Mouse (Mus musculus) neural tube, embryonic 15.5 days (tissue): ENCODE measurements at regions not wholly inside any gene's neighbourhood (a gene's known extent, or its start where the extent isn't known, plus 50 kb on each side); places are given as distances from the start of the nearest gene placed in this dataset.
"Not testable (repeated sequence)": the region's sequence is repeated elsewhere in the genome, so short reads cannot be mapped to it uniquely, and the experiment has no call there.

Source experiments
- ATAC-seq: fragments of 200-750 bp; cut with Nextera tagmentation; 2 replicates; pipeline ENCODE4 v1.8.0; 2017; ENCODE audit warnings: mild to moderate bottlenecking, moderate TSS enrichment, moderate library complexity; ENCODE audit not compliant: low FRiP score
- H3K27ac ChIP-seq: fragments of 300-500 bp; sonication (generic); replicated peaks from 2 replicates; pipeline ENCODE4 v1.5.1; 2015; ENCODE audit warnings: mild to moderate bottlenecking, inconsistent platforms
- H3K27me3 ChIP-seq: fragments of 300-500 bp; sonication (generic); replicated peaks from 2 replicates; pipeline ENCODE4 v1.6.1; 2015; ENCODE audit warnings: inconsistent platforms
- H3K36me3 ChIP-seq: fragments of 300-500 bp; sonication (generic); 2 replicates; pipeline ENCODE4 v1.6.1; 2015; ENCODE audit warnings: inconsistent platforms
- H3K4me1 ChIP-seq: fragments of 300-500 bp; sonication (generic); 2 replicates; pipeline ENCODE4 v1.6.1; 2015; ENCODE audit warnings: inconsistent platforms
- H3K4me2 ChIP-seq: fragments of 300-500 bp; sonication (generic); 2 replicates; pipeline ENCODE4 v1.6.1; 2015; ENCODE audit warnings: inconsistent platforms, mild to moderate bottlenecking, moderate library complexity
- H3K4me3 ChIP-seq: fragments of 300-500 bp; sonication (generic); replicated peaks from 2 replicates; pipeline ENCODE4 v1.5.1; 2015; ENCODE audit warnings: mild to moderate bottlenecking, inconsistent platforms
- H3K9ac ChIP-seq: fragments of 300-500 bp; sonication (generic); replicated peaks from 2 replicates; pipeline ENCODE4 v1.6.1; 2015; ENCODE audit warnings: mild to moderate bottlenecking, inconsistent platforms
- H3K9me3 ChIP-seq: fragments of 300-500 bp; sonication (generic); replicated peaks from 2 replicates; pipeline ENCODE4 v1.6.1; 2016; ENCODE audit warnings: inconsistent platforms
- WGBS: fragments of 180-500 bp; shearing (Covaris S2); methylation state at CpG from one replicate; pipeline ENCODE4 v1.1.7; 2015; ENCODE audit warnings: mixed read lengths; 5-methylcytosine and 5-hydroxymethylcytosine counted together

GRCm38 (mm10) chr13:69129056-69129620 is 129.8 kb upstream of the Adcy2 start:
- no peaks in the 10 kb centered on the region for H3K9me3 ChIP-seq
- H3K4me2 ChIP-seq = no peak overlapping the region
- H3K36me3 ChIP-seq = no peaks in the 10 kb centered on the region
- 63% methylated on average over 8 of the region's 8 CpGs for WGBS
- H3K9ac ChIP-seq = no peak overlapping the region
- no peak overlapping the region for H3K27ac ChIP-seq
- H3K4me1 ChIP-seq = 0 out of 2 replicates have a peak, but pooled peaks cover 8% of the 10 kb centered on the region
- no peaks in the 10 kb centered on the region for H3K27me3 ChIP-seq
- ATAC-seq = 0 out of 2 replicates have a peak, but pooled peaks have one; percentile 47
- H3K4me3 ChIP-seq = no peak overlapping the region

DNA sequence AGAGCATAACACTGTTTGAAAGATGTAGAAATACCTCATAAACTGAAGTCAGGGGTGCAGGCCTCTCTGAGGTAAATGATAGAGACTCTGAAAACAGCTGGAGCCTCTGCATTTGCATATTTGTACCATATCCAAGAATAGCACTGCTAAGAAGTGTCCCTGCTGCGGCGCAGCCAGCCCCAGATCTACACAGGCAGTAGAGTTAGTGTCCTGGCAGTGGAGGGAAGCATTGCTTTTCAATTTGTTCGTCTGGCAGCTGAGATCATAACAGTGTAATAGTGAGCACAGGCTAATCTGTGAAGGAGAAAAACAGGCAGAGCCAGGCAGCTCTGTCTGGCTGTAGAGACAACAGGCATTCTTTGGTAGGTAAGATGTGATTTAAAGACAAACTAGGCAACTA is 128.2 kb upstream of the Adcy2 start:
- Histone ChIP-seq H3K9ac (no peak overlapping the region), H3K27me3 (no peaks in the 10 kb centered on the region), H3K9me3 (no peaks in the 10 kb centered on the region), H3K4me1 (0 out of 2 replicates have a peak, but pooled peaks cover 8% of the 10 kb centered on the region), H3K4me3 (no peak overlapping the region), H3K27ac (no peak overlapping the region), H3K4me2 (no peak overlapping the region), H3K36me3 (no peaks in the 10 kb centered on the region)
- ATAC-seq = 0 out of 2 replicates have a peak, but pooled peaks have one; percentile 47
- WGBS = 42% methylated on average over 3 of the region's 3 CpGs

GRCm38 (mm10) chr13:69118743-69119142 is 119.4 kb upstream of the Adcy2 start:
- H3K36me3 ChIP-seq, H3K9ac ChIP-seq, H3K27me3 ChIP-seq, H3K4me3 ChIP-seq, ATAC-seq, H3K9me3 ChIP-seq, H3K4me2 ChIP-seq, H3K4me1 ChIP-seq, H3K27ac ChIP-seq: not testable (repeated sequence)
- WGBS = 97% methylated on average over 8 of the region's 8 CpGs

DNA sequence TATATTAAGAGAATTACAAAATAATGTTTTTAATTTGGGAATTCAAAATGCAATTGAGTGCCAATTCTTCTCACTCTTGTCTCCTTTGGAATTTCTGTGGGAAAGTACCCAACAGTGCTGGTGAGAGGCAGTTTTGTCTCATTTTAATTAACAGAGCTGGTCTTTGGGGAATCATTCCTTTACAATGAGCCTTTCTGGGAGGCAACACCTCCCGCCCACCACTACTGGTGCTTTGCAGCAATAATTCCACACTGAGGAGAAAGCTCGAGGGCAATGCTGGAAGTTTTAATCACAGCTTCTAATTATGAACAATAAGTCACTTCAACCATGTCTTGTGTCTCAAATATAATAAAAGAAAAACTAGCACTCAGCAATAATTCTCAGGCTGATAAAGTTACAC is 109.8 kb upstream of the Adcy2 start:
- no peaks in the 10 kb centered on the region for H3K27me3 ChIP-seq
- no peaks in the 10 kb centered on the region for H3K4me1 ChIP-seq
- H3K9ac ChIP-seq = no peak overlapping the region
- H3K27ac ChIP-seq = no peak overlapping the region
- no peaks in the 10 kb centered on the region for H3K9me3 ChIP-seq
- no peak overlapping the region for H3K4me3 ChIP-seq
- WGBS = 48% methylated on average over 2 of the region's 2 CpGs
- H3K4me2 ChIP-seq = no peak overlapping the region
- peak; percentile 88 for ATAC-seq
- H3K36me3 ChIP-seq = no peaks in the 10 kb centered on the region

DNA sequence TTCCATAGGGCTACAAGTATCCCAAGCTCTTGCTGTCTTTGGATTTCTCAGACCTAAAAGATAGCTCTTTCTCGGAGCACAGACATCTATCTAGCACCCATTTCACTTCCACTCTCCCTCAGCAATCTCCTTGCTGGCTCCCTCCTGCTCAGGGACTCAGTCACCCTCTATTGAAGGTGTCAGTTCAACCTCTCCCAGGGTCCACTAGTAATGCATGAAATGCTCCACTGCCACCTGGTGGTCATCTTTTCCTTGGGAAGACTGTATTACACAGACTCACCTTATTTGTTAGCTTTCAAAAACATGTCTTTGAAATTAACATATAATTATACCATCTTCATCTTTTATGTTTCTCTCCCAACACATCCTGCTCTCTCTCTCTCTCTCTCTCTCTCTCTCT is 87.3 kb upstream of the Adcy2 start:
- no peak for ATAC-seq

GRCm38 (mm10) chr13:69070336-69070735 is 71.0 kb upstream of the Adcy2 start:
- Histone ChIP-seq H3K4me3 (no peak overlapping the region), H3K36me3 (no peaks in the 10 kb centered on the region), H3K9me3 (no peaks in the 10 kb centered on the region), H3K27me3 (no peaks in the 10 kb centered on the region), H3K4me1 (no peaks in the 10 kb centered on the region), H3K27ac (no peak overlapping the region), H3K4me2 (no peak overlapping the region), H3K9ac (no peak overlapping the region)
- no peak for ATAC-seq

More for the DNA sequence above, 87.3 kb upstream of the Adcy2 start:
- WGBS = 58% methylated on average over 1 of the region's 1 CpGs
- Histone ChIP-seq H3K27me3 (no peaks in the 10 kb centered on the region), H3K9ac (no peak overlapping the region), H3K4me2 (no peak overlapping the region), H3K4me1 (no peaks in the 10 kb centered on the region), H3K36me3 (no peaks in the 10 kb centered on the region), H3K9me3 (no peaks in the 10 kb centered on the region), H3K4me3 (no peak overlapping the region), H3K27ac (no peak overlapping the region)

GRCm38 (mm10) chr13:69069817-69070216 is 70.5 kb upstream of the Adcy2 start:
- WGBS = 94% methylated on average over 3 of the region's 3 CpGs
- Histone ChIP-seq H3K27me3 (no peaks in the 10 kb centered on the region), H3K4me1 (no peaks in the 10 kb centered on the region), H3K36me3 (no peaks in the 10 kb centered on the region), H3K27ac (no peak overlapping the region), H3K9me3 (no peaks in the 10 kb centered on the region), H3K9ac (no peak overlapping the region), H3K4me3 (no peak overlapping the region), H3K4me2 (no peak overlapping the region)
- no peak for ATAC-seq

DNA sequence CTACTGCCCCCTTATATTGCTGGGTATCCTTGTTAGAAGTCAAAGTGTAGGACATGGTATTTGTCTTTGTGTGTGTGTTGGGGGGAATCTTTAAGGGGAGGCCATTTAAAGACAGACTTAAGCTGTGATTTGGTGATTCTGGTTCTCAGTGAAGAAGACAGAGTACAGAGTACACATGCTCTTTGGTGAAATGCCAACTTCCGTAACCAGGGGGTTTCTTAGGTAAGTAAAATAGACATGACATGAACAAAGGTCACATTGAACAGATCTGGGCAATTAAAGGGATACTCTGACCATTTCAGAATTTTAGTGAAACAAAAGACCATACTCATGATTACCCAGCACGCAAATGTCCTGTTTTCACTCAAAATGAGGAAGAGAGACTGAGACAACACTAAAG is 67.3 kb upstream of the Adcy2 start:
- Histone ChIP-seq H3K27ac (no peak overlapping the region), H3K4me1 (0 out of 2 replicates have a peak, but pooled peaks cover 6% of the 10 kb centered on the region), H3K4me3 (no peak overlapping the region), H3K4me2 (no peak overlapping the region), H3K9ac (no peak overlapping the region), H3K27me3 (no peaks in the 10 kb centered on the region), H3K9me3 (no peaks in the 10 kb centered on the region), H3K36me3 (no peaks in the 10 kb centered on the region)
- WGBS = 90% methylated on average over 2 of the region's 2 CpGs
- no peak for ATAC-seq

- H3K36me3 ChIP-seq = no peaks in the 10 kb centered on the region
- ATAC-seq = no peak
- WGBS = 81% methylated on average over 8 of the region's 8 CpGs
Observed at GRCm38 (mm10) chr13:69065285-69065684, 65.9 kb upstream of the Adcy2 start.

GRCm38 (mm10) chr13:69062692-69063233 is 63.4 kb upstream of the Adcy2 start:
- H3K27ac ChIP-seq = no peak overlapping the region
- 21% methylated on average over 3 of the region's 3 CpGs for WGBS
- no peaks in the 10 kb centered on the region for H3K27me3 ChIP-seq
- H3K36me3 ChIP-seq = no peaks in the 10 kb centered on the region
- no peak overlapping the region for H3K9ac ChIP-seq
- ATAC-seq = no peak
- no peak overlapping the region for H3K4me3 ChIP-seq
- H3K9me3 ChIP-seq = no peaks in the 10 kb centered on the region
- H3K4me2 ChIP-seq = no peak overlapping the region
- H3K4me1 ChIP-seq = 0 out of 2 replicates have a peak, but pooled peaks cover 6% of the 10 kb centered on the region

More at GRCm38 (mm10) chr13:69065285-69065684, 65.9 kb upstream of the Adcy2 start:
- Histone ChIP-seq H3K27me3 (no peaks in the 10 kb centered on the region), H3K9me3 (no peaks in the 10 kb centered on the region), H3K4me2 (no peak overlapping the region), H3K4me1 (0 out of 2 replicates have a peak, but pooled peaks cover 6% of the 10 kb centered on the region), H3K9ac (no peak overlapping the region), H3K27ac (no peak overlapping the region), H3K4me3 (no peak overlapping the region)

- Histone ChIP-seq H3K27ac (no peak overlapping the region), H3K4me3 (no peak overlapping the region), H3K9me3 (no peaks in the 10 kb centered on the region), H3K27me3 (no peaks in the 10 kb centered on the region), H3K9ac (no peak overlapping the region), H3K4me1 (0 out of 2 replicates have a peak, but pooled peaks cover 6% of the 10 kb centered on the region), H3K4me2 (no peak overlapping the region), H3K36me3 (no peaks in the 10 kb centered on the region)
- WGBS = 92% methylated on average over 3 of the region's 3 CpGs
- no peak for ATAC-seq
Observed at GRCm38 (mm10) chr13:69061436-69061835, 62.1 kb upstream of the Adcy2 start.
